Mouse (Mus musculus): Measurements from ENCODE around the gene Mapk6.

The Mapk6 gene

GRCm38 (mm10) chr9:75424358-75425150 lies 14.7 kb upstream of the Mapk6 start:
- no peak for DNase-seq (ENCODE audit: low spot score)

DNA sequence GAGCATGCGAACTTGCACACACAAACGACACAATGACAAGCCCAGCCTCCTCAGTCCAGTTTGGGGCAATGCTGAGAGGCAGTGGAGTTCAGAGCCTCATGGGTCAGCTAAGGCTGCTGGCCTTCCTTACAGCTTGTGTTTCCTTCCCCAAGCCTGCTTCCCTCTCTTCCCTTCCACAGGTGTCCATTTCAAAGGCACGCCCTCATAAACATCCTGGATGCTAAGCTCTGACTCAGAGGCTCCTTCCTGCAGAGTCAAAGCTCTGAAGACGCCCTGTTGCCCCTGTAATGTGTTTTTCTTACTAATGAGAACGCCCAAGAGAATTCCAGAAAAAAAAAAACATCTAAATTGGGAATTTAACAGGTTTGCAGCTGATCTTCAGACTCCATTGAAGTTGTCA lies 13.9 kb upstream of the Mapk6 start:
- no peak for DNase-seq (ENCODE audit: low spot score)

DNA sequence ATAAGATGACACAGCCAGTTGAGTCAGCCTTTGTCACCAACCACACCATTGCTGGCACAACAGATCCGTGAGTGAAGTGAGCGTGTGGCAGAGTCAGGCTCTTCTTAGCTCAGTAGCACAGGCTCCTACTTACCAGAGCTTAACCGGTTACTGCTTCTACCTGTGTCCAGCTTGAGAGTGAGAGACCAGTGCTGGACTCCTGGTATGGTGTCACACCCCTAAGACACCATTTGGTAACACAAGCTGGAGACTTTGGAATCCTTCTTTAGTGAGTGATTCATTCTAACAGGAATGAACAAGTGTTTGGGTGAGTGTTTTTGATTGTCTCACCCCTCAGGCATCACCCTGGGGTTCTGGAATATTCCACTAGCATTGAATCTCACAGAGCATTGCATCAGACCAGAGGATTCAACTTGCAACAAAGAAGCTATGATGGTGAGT lies 12.5 kb upstream of the Mapk6 start:
- DNase-seq (ENCODE audit: low spot score): no peak

DNA sequence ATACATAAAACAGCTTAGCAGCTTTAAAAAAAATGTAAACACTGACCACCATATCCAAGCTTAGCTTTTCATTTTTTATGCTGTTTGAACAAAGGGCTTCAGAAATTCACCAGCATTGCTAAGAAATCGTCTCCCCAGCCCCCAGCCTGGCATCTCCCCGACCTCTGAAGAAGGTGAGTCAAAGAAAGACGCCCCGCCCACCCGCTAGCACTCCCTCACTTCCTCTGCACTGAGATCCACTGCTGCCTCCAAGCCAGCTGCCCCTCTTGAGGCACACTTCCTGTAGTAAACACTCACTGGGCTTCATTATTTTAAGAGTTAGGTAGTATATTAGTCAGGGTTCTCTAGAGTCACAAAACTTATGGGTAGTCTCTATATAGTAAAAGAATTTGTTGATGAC lies 4.4 kb upstream of the Mapk6 start:
- DNase-seq (ENCODE audit: low spot score): no peak

DNA sequence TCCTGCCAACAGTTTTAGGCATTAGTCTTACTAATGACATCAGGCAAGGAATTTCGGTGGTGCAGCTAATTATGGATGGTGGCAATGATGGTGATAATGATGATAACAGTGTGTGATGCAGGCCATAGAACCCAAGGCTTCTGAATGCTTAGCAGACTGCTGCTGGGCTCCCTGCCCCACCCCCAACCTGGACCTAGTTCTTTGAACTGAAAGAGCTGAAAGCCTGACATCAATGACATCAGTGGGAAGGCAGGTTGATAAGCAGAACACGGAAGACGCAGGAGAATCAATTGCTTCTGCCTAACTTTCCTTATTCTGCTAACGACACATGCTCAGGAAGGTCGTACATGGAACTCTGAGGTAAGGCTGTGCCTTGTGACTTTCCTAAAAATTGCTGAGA lies 3.4 kb upstream of the Mapk6 start:
- no peak for DNase-seq (ENCODE audit: low spot score)

DNA sequence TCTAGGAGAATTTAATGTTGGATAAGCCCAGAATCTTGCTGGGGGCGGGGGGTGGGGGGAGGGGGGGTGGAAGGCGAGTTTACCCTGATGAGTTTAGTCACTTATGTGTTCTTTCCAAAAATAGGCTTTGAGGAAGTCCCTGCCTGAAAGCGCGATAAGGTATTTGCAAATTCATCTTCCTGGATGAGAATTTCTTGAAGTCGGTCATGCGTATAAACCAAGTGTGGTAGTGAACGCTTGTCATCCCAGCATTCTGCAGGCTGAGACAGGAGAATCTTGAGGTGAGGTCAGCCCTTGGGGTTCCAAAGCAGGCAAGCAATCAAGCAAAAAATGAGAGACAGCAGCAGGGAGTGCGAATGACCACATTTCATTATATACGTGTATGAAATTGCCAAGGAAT lies 1.8 kb upstream of the Mapk6 start:
- no peak for DNase-seq (ENCODE audit: low spot score)

DNA sequence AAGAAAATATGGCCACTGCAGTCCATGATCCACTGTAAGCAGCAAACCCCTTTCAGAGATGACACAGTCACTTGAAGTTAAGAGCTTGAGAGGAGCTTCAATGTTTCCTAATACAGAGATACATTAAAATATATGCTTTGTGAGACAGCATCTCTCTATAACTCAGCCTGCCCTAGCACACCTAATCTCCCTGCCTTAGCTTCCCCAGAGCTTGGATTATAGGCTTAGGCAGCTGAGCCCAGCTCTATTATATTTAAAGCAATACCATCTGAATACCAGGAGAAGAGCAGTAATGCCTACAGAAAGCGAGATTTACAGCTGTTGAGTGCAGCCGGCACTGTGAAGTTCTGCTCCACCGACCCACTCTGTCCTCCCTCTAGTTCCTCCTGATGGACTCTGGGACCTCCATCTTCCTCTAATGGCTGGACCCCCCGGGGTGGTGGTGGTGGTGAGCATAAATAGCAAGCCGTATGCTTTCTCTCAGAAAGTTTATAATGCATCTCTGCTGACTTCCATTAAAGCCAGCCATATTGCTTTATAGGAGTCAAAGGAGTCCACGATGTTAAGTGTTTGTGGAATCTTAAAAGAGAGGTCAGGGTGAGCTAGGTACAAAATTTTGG lies 1.2 kb upstream of the Mapk6 start:
- no peak for DNase-seq (ENCODE audit: low spot score)

DNA sequence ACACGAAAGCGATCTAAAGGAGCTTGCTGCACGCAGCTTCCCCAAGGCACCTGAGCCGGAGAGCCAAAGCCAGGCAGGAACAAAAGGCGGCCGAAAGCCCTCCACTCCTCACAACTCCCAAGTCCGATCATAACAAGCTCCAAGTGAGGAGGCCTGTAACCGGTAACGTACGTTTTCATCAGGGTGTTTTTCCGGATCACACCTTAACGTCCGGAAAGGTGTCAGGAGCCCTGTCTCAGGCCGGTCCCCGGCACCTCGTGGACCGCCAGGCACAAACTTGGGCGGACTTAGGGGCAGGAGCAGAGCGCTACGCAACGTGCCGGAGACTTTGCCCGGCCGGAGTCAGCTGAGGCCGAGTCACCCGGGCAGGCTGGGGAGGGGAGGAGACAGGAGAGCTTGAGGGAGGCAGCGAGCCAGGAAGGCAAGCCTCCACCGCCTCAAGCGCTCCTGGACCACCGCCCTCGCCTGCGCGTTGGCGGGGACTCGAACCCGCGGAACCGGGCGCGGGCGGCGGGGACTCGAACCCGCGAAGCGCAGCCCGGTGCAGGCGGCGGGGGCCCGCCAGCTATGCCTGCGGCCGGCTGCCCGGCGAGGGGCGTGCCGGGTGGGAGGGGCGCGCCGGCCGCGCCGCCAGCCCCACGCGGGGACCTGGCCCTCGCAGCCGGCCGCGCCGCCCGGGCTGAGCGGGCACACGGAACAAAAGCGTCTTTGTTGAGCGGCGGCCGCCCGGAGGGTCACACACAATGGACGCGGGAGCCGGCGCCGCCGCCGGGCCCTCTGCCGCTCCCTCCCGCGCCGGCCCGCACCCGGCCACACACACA lies 564 bp downstream of the Mapk6 start:
- DNase-seq (ENCODE audit: low spot score): peak; percentile 64

DNA sequence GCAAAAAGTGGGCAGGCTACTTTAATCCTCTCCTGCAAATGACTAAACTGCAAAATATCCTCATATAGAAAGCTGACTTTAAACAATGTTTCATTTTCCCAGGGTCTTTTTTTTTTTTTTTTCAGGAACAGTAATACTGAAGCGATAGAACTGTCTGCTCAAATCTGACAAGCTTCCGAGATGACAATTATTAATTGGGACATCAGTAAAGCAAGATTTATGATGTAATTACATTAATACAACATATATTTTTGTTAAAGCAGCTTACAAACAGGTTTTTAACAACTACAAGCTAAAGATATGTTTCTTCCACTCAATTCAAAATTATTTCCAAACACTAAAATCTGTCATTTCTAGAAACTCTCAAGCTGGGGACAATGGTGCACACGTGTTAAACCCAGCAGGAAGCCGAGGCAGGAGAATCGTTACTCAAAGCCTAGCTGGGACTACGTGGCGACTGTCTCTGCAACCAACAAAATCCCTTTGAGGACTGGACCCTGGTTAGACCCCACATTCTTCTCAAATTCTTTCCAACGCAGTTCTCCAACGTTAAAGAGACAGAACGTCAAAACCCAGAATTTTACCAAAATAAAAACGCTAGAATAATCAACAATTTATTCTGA lies 1.5 kb downstream of the Mapk6 start:
- DNase-seq (ENCODE audit: low spot score): no peak

DNA sequence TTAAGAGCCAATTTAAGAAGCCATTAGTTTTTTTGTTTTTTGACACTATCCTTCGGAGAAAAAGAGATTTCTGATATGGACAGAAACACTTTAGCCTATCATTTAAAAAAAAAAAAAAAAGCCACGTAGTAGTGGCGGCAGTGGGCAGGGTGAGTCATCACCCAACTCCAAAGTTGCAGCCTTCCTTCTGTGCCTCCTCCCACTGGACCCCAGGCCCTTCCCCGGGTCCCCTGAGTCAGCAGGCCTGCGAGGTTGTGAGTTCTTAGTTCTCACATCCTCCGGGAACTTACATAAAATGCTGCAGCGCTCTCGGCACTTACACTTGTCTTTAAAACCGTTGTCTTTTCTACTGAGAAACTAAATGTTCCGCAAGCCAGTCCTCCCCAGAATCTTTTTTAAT lies 2.0 kb downstream of the Mapk6 start:
- no peak for DNase-seq (ENCODE audit: low spot score)

- DNase-seq (ENCODE audit: low spot score): no peak
Measured at GRCm38 (mm10) chr9:75406121-75406520, 3.7 kb downstream of the Mapk6 start.

DNA sequence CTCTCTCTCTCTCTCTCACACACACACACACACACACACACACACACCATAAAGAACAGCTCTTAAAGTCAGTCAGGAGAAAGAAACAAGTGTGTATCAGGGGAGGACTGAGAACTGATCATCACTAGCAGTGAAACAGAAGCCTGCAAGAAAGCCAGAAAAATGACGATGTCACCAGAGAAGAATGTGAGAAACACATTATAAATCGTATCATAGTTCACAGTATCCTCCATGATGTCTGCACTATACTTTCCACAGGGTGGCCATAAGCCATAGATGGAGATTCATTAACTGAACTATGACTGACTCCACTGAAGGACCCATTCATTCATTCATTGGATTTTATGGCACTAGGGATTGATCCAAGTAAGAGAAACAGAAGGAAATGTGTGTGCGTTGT lies 6.3 kb downstream of the Mapk6 start:
- DNase-seq (ENCODE audit: low spot score): no peak

DNA sequence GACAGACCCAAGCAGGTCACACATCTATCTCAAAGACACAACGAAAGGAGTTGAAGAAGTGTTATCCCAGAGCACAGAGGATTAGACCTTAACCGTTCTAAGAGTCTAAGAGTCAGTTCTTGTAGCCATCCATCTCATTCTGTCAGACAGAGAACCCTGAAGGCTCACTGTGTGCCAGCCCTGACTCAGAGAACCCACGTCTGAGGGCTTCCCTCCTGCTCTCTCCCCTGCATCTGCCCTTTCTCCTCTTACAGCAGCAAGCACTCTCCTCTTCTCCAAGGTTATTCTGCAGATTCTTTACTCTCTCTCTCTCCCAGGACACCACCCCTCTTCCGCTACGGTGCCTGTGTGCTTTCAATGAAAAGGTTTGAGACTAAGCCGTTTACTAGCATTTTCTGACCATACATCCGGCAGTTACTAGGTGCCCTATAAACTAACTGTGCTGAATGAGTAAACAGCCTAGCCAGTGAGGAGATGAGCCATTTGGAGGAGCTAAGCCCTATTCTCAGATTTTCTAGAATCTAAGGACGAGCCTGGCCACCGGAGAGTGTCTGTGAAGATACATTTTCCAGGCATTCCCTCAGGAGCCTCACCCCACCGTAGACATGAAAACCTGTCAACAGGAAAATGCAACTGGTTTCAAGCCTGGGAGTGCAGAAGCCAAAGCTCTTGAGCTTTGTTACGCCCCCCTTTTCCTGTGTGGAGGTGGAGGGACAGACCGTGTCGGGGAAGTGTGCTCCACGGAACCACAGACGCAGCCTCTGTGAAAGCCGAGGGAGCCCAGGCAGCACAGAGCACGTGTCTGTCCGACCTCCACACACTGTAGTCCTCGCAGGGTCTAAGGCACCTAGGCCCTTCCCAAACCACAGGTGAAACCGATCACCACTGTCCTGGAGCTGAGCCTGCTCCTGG lies 8.0 kb downstream of the Mapk6 start:
- DNase-seq (ENCODE audit: low spot score): no peak

GRCm38 (mm10) chr9:75400639-75401038 lies 9.2 kb downstream of the Mapk6 start:
- no peak for DNase-seq (ENCODE audit: low spot score)

- DNase-seq (ENCODE audit: low spot score): no peak
Measured at GRCm38 (mm10) chr9:75399069-75399468, 10.7 kb downstream of the Mapk6 start.

DNA sequence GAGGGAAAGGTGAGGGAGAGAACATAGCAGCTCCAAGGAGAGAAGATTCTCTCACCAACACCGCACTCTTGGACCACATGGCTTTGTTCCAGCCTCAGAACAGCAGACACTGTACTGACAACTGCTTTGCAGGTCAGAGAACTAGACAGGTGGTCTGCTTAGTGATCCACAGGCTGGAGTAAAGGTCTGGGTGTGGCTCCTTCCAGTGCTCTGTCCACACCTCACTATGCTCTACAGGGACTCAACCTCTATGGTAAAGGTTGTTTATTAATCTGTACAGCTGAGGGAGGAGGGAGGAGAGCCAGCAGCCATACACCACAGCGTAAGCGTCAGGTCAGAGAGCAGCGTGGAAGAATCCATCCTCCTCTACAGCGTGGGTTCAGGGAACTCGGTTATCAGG lies 13.8 kb downstream of the Mapk6 start:
- no peak for DNase-seq (ENCODE audit: low spot score)

DNA sequence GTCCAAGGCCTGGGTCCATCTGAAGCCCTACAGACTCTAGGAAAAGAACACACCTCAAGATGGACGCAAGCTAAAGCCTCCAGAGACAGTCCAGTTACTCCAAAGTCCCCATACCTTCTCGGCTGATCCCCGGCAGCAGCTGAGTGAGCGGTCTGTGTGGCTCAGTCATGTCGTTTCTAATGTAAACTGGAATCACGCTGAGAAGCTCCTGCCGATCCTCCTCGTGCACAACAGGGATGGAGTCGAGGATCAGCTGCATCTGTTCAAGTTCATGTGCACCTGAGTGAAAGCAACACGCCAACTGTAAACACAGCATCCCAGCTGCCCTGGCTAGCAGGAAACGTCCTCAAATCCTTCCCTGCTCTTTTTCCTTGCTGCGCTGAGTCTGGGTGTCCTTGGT lies 16.6 kb downstream of the Mapk6 start:
- no peak for DNase-seq (ENCODE audit: low spot score)

GRCm38 (mm10) chr9:75385218-75385974 lies 24.4 kb downstream of the Mapk6 start:
- no peak for DNase-seq (ENCODE audit: low spot score)

GRCm38 (mm10) chr9:75384337-75384962 lies 25.4 kb downstream of the Mapk6 start:
- no peak for DNase-seq (ENCODE audit: low spot score)

DNA sequence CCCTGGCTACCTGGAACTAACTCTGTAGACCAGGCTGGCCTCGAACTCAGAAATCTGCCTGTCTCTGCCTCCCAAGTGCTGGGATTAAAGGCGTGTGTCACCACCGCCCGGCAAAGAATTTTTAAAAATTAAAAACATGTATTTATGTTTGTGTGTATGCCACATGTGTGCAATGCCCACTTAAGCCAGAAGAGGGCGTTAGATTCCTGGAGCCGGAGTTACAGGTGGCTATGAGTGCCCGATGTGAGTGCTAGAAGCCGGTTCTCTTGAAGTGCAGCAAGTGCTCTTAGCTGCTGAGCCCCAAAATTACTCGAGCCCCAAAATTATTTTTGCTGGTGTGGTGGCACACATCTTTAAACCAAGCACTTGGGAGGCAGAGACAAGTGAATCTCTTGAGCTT lies 26.0 kb downstream of the Mapk6 start:
- no peak for DNase-seq (ENCODE audit: low spot score)

Measured in layer of hippocampus, adult 11-12 months (tissue).